Mouse (Mus musculus): ENCODE results near the gene Calml4. TPM values are rescaled to one million over a fixed set of nuclear protein-coding genes. Genes with fewer than 3 reads are reported as not detected.
A peak's percentile ranks its signal among the peaks of the same experiment; 100 is the strongest.

Gene Calml4
- total and polyA plus RNA-seq, 2 experiments from 2014 or later = 1.8 TPM; not detected in 1

DNA sequence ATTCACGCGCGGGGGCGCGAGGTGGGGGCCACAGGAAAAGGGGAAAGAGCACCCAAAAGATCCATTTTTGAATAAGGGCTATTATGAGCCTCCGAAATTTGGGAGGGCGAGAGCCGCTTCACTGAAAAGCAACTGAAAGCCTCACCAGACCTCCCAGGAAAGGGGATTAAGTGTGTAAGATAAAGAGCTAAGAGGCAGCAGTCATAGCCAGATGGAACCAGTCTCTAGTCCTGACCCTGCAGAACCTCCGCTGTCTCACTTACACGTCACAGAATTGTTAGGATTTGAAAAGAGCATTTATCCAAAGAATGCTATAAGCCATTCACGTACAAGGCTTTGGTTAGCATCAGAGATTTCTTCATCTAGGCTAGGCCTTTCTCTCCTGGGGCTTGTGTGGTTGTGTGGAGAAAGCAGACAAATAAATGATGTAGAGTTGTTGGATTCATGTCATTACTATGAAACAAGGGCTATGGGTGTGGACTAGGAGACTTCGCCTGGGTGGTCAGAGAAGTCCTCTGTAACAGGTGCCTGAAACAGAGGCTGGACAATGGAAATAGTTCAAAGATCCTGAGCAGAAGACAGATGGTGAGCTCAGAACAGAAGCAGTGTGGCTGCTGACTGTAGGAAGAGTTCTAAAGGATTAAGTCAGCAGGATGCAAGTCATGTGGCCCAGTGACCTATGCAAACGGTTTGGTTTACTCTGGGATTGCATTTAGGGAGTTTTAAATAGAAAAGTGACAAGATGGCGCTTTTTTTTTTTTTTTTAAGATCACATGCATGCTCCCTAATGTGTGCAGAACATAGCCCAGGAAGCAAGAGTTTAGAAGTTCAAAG lies 45.4 kb upstream of the Calml4 start:
- peak; percentile 27; the same call in 1 of the 2 replicates for ATAC-seq (ENCODE audit: insufficient read depth, low read depth)
- H3K4me3 ChIP-seq (ENCODE audit: low read depth, low read length) = peak overlapping the region; percentile 97

GRCm38 (mm10) chr9:62814751-62815150 lies 43.1 kb upstream of the Calml4 start:
- no peak overlapping the region for H3K4me2 ChIP-seq (ENCODE audit: low read depth, low read length)
- DNase-seq (ENCODE audit: low spot score) (no peak), ATAC-seq (ENCODE audit: insufficient read depth, low read depth) (no peak)
- no peaks in the 10 kb centered on the region for H3K9me3 ChIP-seq (replicated peaks; ENCODE audit: control insufficient read depth, low read length)
- H3K9ac ChIP-seq (replicated peaks; ENCODE audit: low read depth, low read length) = no peak overlapping the region
- TF ChIP-seq CTCF (IDR thresholded peaks at IDR 0.05; ENCODE audit: low read depth) (no peak), EP300 (IDR thresholded peaks at IDR 0.05; ENCODE audit: low read depth) (no peak)
- WGBS = 73% methylated on average over 2 of the region's 2 CpGs
- no peak overlapping the region for H3K27ac ChIP-seq (ENCODE audit: low read depth)
- no peak overlapping the region for H3K4me3 ChIP-seq (ENCODE audit: low read depth, low read length)
- H3K27me3 ChIP-seq (ENCODE audit: control insufficient read depth, insufficient read depth, low read length) = no peaks in the 10 kb centered on the region
- no peaks in the 10 kb centered on the region for H3K36me3 ChIP-seq (replicated peaks; ENCODE audit: control insufficient read depth, insufficient read depth, low read length)
- H3K4me1 ChIP-seq (ENCODE audit: control insufficient read depth, insufficient read depth) = peaks cover 33% of the 10 kb centered on the region

More for the DNA sequence above, 45.4 kb upstream of the Calml4 start:
- H3K27me3 ChIP-seq (ENCODE audit: control insufficient read depth, insufficient read depth, low read length) = no peaks in the 10 kb centered on the region
- H3K9ac ChIP-seq (replicated peaks; ENCODE audit: low read depth, low read length) = peak overlapping the region; percentile 94
- peaks cover 32% of the 10 kb centered on the region for H3K4me1 ChIP-seq (ENCODE audit: control insufficient read depth, insufficient read depth)
- TF ChIP-seq CTCF (IDR thresholded peaks at IDR 0.05; ENCODE audit: low read depth) (no peak), EP300 (IDR thresholded peaks at IDR 0.05; ENCODE audit: low read depth) (no peak)
- peak; percentile 38 for DNase-seq (ENCODE audit: low spot score)
- no peaks in the 10 kb centered on the region for H3K36me3 ChIP-seq (replicated peaks; ENCODE audit: control insufficient read depth, insufficient read depth, low read length)
- peak overlapping the region; percentile 98 for H3K27ac ChIP-seq (ENCODE audit: low read depth)
- WGBS = 14% methylated on average over 14 of the region's 14 CpGs
- no peaks in the 10 kb centered on the region for H3K9me3 ChIP-seq (replicated peaks; ENCODE audit: control insufficient read depth, low read length)
- peak overlapping the region; percentile 94 for H3K4me2 ChIP-seq (ENCODE audit: low read depth, low read length)

- Histone ChIP-seq H3K27ac (ENCODE audit: low read depth) (peak overlapping the region; percentile 69), H3K9me3 (replicated peaks; ENCODE audit: control insufficient read depth, low read length) (no peaks in the 10 kb centered on the region), H3K9ac (replicated peaks; ENCODE audit: low read depth, low read length) (no peak overlapping the region), H3K4me2 (ENCODE audit: low read depth, low read length) (peak overlapping the region; percentile 34; the same call in 1 of the 2 replicates), H3K36me3 (replicated peaks; ENCODE audit: control insufficient read depth, insufficient read depth, low read length) (no peaks in the 10 kb centered on the region), H3K4me1 (ENCODE audit: control insufficient read depth, insufficient read depth) (peaks cover 26% of the 10 kb centered on the region), H3K27me3 (ENCODE audit: control insufficient read depth, insufficient read depth, low read length) (no peaks in the 10 kb centered on the region), H3K4me3 (ENCODE audit: low read depth, low read length) (no peak overlapping the region)
- ATAC-seq (ENCODE audit: insufficient read depth, low read depth) = no peak
- DNase-seq (ENCODE audit: low spot score) = no peak
- no peak for TF ChIP-seq EP300 (IDR thresholded peaks at IDR 0.05; ENCODE audit: low read depth)
- TF ChIP-seq CTCF (IDR thresholded peaks at IDR 0.05; ENCODE audit: low read depth) = no peak
- WGBS = 53% methylated on average over 9 of the region's 9 CpGs
These were observed 41.4 kb upstream of the Calml4 start for GRCm38 (mm10) chr9:62816323-62817098.

DNA sequence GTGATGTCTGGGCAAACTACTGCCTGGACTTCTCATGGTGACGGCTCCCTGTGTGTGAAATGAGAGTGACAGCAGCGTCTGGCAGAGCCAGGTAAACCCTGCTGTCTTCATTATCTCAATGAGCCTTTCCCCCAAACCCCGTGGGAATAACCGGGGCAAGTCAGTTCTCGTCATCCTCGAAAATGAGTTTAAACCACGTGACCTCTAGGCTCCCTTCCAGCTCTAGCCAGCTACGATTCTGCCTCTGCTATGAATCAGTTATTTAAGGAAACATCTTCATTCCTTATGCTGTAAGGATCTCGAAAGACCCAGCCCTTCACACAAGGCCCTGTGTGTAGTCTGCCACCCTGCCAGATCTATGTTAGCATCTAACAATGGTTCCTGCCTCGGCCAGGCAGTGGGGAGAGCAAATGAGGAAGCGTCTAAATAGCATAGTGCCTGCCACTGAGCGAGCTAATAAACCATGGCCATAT lies 40.7 kb upstream of the Calml4 start:
- DNase-seq (ENCODE audit: low spot score) = peak; percentile 71
- TF ChIP-seq CTCF (IDR thresholded peaks at IDR 0.05; ENCODE audit: low read depth) (no peak), EP300 (IDR thresholded peaks at IDR 0.05; ENCODE audit: low read depth) (no peak)
- H3K9me3 ChIP-seq (replicated peaks; ENCODE audit: control insufficient read depth, low read length) = no peaks in the 10 kb centered on the region
- H3K4me1 ChIP-seq (ENCODE audit: control insufficient read depth, insufficient read depth) = peaks cover 24% of the 10 kb centered on the region
- H3K9ac ChIP-seq (replicated peaks; ENCODE audit: low read depth, low read length) = no peak overlapping the region
- 26% methylated on average over 12 of the region's 12 CpGs for WGBS
- peak overlapping the region; percentile 69 for H3K27ac ChIP-seq (ENCODE audit: low read depth)
- no peaks in the 10 kb centered on the region for H3K36me3 ChIP-seq (replicated peaks; ENCODE audit: control insufficient read depth, insufficient read depth, low read length)
- ATAC-seq (ENCODE audit: insufficient read depth, low read depth) = peak; percentile 54
- H3K4me2 ChIP-seq (ENCODE audit: low read depth, low read length) = peak overlapping the region; percentile 34; the same call in 1 of the 2 replicates
- H3K27me3 ChIP-seq (ENCODE audit: control insufficient read depth, insufficient read depth, low read length) = no peaks in the 10 kb centered on the region
- H3K4me3 ChIP-seq (ENCODE audit: low read depth, low read length) = no peak overlapping the region

GRCm38 (mm10) chr9:62817828-62818614 lies 39.9 kb upstream of the Calml4 start:
- Histone ChIP-seq H3K4me2 (ENCODE audit: low read depth, low read length) (no peak overlapping the region), H3K36me3 (replicated peaks; ENCODE audit: control insufficient read depth, insufficient read depth, low read length) (no peaks in the 10 kb centered on the region), H3K27me3 (ENCODE audit: control insufficient read depth, insufficient read depth, low read length) (no peaks in the 10 kb centered on the region), H3K9me3 (replicated peaks; ENCODE audit: control insufficient read depth, low read length) (no peaks in the 10 kb centered on the region), H3K9ac (replicated peaks; ENCODE audit: low read depth, low read length) (no peak overlapping the region), H3K27ac (ENCODE audit: low read depth) (peak overlapping the region; percentile 69), H3K4me1 (ENCODE audit: control insufficient read depth, insufficient read depth) (peaks cover 18% of the 10 kb centered on the region), H3K4me3 (ENCODE audit: low read depth, low read length) (no peak overlapping the region)
- ATAC-seq (ENCODE audit: insufficient read depth, low read depth) = no peak
- no peak for DNase-seq (ENCODE audit: low spot score)
- 64% methylated on average over 4 of the region's 4 CpGs for WGBS
- TF ChIP-seq CTCF (IDR thresholded peaks at IDR 0.05; ENCODE audit: low read depth) (no peak), EP300 (IDR thresholded peaks at IDR 0.05; ENCODE audit: low read depth) (no peak)
